Mouse (Mus musculus) small intestine, adult 2 months (tissue): ENCODE measurements around the gene Mff.

Source experiments
- CTCF ChIP-seq: fragments of 200-500 bp; IDR thresholded peaks from 2 replicates; pipeline ENCODE4 v1.5.1; 2012; ENCODE audit warnings: low read depth, mild to moderate bottlenecking, control low read depth, inconsistent platforms, low read length, moderate library complexity, mixed read lengths; ENCODE audit not compliant: insufficient replicate concordance, insufficient read length; ENCODE audit errors: extremely low read depth
- POLR2A ChIP-seq: fragments of 200-500 bp; IDR thresholded peaks from 2 replicates; pipeline ENCODE4 v1.6.1; 2012; ENCODE audit warnings: low read depth, mild to moderate bottlenecking, control low read depth, inconsistent platforms, low read length, moderate library complexity

GRCm38 (mm10) chr1:82795211-82795610 is 70.5 kb downstream of the Mff start:
- no peak for TF ChIP-seq POLR2A
- TF ChIP-seq CTCF, result no peak
